Mouse (Mus musculus): ENCODE measurements at regions not wholly inside any gene's neighbourhood (a gene's known extent, or its start where the extent isn't known, plus 50 kb on each side); places are given as distances from the start of the nearest gene placed in this dataset.

DNA sequence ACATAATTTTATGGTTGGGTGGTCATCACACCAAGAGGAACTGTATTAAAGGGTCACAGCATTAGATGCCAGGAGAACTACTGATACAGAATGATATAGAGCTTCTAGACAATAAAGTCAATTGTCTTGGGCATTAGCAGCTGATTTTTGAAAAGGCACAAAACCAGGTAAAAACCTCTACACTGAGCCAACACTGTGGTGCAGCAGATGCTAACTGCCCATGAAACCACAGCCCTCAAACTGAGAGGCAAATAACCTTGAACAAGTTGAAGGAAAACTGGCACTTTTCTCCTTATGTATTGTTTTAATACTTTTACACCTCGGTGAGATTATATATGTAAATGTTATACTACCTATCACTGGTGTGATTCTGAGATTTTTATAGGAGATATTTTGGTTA is 195.9 kb upstream of the Vegfc start:
- H3K27ac ChIP-seq = no peak overlapping the region
- no peaks in the 10 kb centered on the region for H3K9me3 ChIP-seq
- no peak for ATAC-seq (replicated peaks)
- WGBS = 76% methylated on average over 1 of the region's 1 CpGs
- no peak overlapping the region for H3K9ac ChIP-seq
- no peaks in the 10 kb centered on the region for H3K27me3 ChIP-seq (replicated peaks)
- H3K4me3 ChIP-seq = no peak overlapping the region
- no peak overlapping the region for H3K4me2 ChIP-seq
- no peaks in the 10 kb centered on the region for H3K4me1 ChIP-seq
- no peaks in the 10 kb centered on the region for H3K36me3 ChIP-seq (replicated peaks)

DNA sequence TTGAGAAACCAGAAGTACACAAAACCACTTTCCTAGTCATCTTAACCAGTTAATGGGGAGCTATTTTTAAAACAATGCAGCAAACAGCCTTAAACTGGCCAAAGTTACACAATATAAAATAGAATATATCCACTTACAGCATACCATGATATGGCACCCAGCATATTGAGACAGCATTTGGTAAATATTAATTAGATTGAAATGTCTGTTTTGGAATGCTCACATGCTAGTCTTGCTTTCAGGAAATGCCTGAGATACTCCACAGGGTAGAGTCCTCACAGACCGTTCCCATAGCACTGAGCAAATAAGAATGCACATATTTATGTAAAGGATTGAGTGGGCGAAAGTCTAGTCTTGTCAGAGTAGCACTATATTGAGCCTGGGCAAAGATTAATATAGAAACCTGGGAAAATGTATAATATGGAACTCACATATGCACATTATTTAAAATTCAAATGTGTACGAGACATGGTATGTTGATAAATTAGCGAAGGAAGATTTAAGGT is 185.1 kb upstream of the Vegfc start:
- Histone ChIP-seq H3K4me2 (no peak overlapping the region), H3K4me1 (no peaks in the 10 kb centered on the region), H3K9me3 (no peaks in the 10 kb centered on the region), H3K36me3 (replicated peaks) (no peaks in the 10 kb centered on the region), H3K4me3 (no peak overlapping the region), H3K9ac (no peak overlapping the region), H3K27me3 (replicated peaks) (no peaks in the 10 kb centered on the region), H3K27ac (no peak overlapping the region)
- ATAC-seq (replicated peaks) = no peak
- WGBS = 80% methylated on average over 4 of the region's 4 CpGs

DNA sequence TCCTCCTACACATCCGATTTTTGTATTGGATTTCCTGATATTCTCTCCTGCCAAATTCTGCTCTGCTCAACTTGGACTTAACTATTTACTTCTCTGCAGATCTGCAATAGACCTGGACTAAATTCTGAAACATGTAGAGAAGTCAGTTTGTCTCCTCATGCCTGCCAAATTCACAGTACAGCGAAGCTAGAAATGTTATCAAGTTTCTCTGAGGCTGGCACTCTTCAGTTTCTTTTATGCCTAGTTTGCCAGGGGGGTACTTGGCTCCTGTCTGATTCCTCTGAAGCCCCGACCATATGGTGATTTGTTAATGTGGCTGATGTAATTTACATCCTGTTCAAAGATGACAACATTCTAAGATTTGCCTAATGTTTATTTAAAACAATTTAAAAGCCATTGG is 184.6 kb upstream of the Vegfc start:
- no peaks in the 10 kb centered on the region for H3K4me1 ChIP-seq
- no peaks in the 10 kb centered on the region for H3K9me3 ChIP-seq
- H3K4me2 ChIP-seq = no peak overlapping the region
- no peak overlapping the region for H3K4me3 ChIP-seq
- H3K9ac ChIP-seq = no peak overlapping the region
- no peaks in the 10 kb centered on the region for H3K36me3 ChIP-seq (replicated peaks)
- 70% methylated on average over 3 of the region's 3 CpGs for WGBS
- H3K27ac ChIP-seq = no peak overlapping the region
- no peaks in the 10 kb centered on the region for H3K27me3 ChIP-seq (replicated peaks)
- no peak for ATAC-seq (replicated peaks)

DNA sequence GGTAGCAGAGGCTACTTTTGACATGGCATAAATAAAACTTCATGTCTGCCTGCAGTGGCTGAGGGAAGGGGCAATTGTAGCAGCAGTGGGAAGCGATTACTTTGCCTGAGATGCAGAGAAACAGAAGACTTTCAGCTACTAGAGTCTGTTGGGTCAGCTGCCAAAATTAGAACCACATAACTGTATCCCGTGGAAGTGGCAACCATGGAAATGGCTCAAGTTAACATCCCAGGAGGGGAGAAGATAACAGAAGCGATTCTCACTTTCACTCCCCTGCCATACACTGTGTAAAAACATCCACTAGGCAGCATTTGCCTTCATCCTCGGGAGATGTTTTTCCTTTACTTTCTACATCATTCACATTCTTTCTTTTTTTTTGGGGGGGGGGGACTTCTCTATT is 155.1 kb upstream of the Vegfc start:
- H3K4me3 ChIP-seq = no peak overlapping the region
- no peak overlapping the region for H3K9ac ChIP-seq
- no peak for ATAC-seq (replicated peaks)
- no peak overlapping the region for H3K4me2 ChIP-seq
- H3K27me3 ChIP-seq (replicated peaks) = no peaks in the 10 kb centered on the region
- no peak overlapping the region for H3K27ac ChIP-seq
- H3K36me3 ChIP-seq (replicated peaks) = no peaks in the 10 kb centered on the region
- 83% methylated on average over 4 of the region's 4 CpGs for WGBS
- no peaks in the 10 kb centered on the region for H3K4me1 ChIP-seq
- no peaks in the 10 kb centered on the region for H3K9me3 ChIP-seq

DNA sequence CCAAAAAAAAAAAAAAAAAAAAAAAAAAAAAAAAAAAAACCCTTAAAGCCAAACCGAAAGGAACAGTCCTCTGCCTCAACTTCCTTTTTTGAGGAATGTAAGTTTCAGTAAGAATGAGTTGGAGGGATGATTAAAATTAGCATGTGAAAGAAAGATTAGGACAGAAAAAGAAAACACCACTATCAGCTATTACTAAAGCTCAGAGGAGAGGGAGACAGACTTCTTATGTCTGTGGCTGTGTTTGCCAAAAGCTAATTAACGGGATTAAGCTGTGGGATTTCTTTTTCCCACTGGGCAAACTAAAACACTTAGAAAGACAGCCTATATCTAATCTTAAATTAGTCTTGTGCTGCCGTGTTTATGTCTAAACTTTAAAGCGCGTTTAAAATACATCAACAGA is 146.7 kb upstream of the Vegfc start:
- WGBS = 21% methylated on average over 5 of the region's 5 CpGs
- Histone ChIP-seq H3K36me3 (replicated peaks) (no peaks in the 10 kb centered on the region), H3K27me3 (replicated peaks) (no peaks in the 10 kb centered on the region), H3K4me3 (no peak overlapping the region), H3K27ac (no peak overlapping the region), H3K9me3 (no peaks in the 10 kb centered on the region), H3K4me1 (no peaks in the 10 kb centered on the region), H3K4me2 (no peak overlapping the region), H3K9ac (no peak overlapping the region)
- no peak for ATAC-seq (replicated peaks)

DNA sequence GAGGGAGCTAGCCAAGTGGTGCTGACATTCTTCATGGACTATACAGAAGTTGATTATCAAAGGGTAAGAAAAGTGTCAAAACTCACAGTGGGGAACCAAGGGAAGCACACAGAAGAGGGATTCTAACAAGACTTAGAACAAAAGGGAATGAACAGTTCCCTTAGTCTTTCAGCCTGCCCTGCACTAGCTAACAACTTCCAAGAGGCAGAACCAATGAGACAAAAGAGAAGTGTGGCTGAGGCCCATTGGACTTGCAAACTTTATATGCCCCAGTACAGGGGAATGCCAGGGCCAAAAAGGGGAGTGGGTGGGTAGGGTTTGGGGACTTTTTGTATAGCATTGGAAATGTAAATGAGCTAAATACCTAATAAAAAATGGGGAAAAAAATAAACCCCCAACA is 139.0 kb upstream of the Vegfc start:
- Histone ChIP-seq H3K9me3 (no peaks in the 10 kb centered on the region), H3K27ac (no peak overlapping the region), H3K9ac (no peak overlapping the region), H3K4me3 (no peak overlapping the region), H3K4me1 (no peaks in the 10 kb centered on the region), H3K4me2 (no peak overlapping the region), H3K36me3 (replicated peaks) (no peaks in the 10 kb centered on the region), H3K27me3 (replicated peaks) (no peaks in the 10 kb centered on the region)
- no peak for ATAC-seq (replicated peaks)

DNA sequence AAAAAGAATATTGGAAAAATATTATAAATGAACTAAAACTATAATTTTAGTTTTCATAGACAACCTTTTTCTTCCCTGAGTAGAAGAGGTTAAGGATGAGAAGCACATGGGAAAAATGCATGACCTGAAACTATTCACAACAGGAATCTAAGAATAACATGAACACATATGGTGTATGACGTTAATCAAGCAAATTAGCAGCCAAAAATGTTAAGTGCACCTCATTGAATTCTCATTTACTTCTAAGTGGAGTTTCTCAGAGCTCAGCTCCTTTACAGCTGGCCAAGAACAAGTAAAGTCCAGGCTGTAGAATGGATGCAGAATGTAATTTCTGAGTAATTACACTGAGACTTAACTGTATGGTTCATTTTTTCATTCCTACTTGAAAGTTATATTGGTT is 137.9 kb upstream of the Vegfc start:
- ATAC-seq (replicated peaks) = no peak

DNA sequence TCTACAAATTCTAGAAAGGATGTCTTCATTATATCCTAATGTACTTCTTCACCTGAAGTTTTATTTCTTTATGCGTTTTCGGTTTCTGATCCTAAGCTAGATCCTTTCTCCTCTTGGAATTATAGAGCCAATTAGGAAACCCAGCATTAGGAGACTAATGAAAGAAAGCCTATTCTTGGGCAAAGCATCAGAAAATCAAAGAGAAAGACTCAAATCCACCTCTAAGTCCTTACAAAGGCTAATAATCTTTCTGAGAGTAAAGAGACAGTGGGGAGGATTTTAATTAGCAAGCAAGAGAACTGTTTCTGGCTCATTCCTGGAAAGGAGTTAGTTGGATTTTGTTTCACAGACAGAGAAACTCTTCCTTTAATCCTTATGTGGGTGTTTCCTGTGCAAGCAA is 136.3 kb upstream of the Vegfc start:
- H3K9ac ChIP-seq = no peak overlapping the region
- H3K27ac ChIP-seq = no peak overlapping the region
- no peak overlapping the region for H3K4me2 ChIP-seq
- 42% methylated on average over 2 of the region's 2 CpGs for WGBS
- ATAC-seq (replicated peaks) = no peak
- H3K27me3 ChIP-seq (replicated peaks) = no peaks in the 10 kb centered on the region
- H3K4me3 ChIP-seq = no peak overlapping the region
- no peaks in the 10 kb centered on the region for H3K36me3 ChIP-seq (replicated peaks)
- H3K4me1 ChIP-seq = no peaks in the 10 kb centered on the region
- no peaks in the 10 kb centered on the region for H3K9me3 ChIP-seq

More for the DNA sequence above, 137.9 kb upstream of the Vegfc start:
- Histone ChIP-seq H3K4me1 (no peaks in the 10 kb centered on the region), H3K27ac (no peak overlapping the region), H3K9me3 (no peaks in the 10 kb centered on the region), H3K36me3 (replicated peaks) (no peaks in the 10 kb centered on the region), H3K9ac (no peak overlapping the region), H3K4me2 (no peak overlapping the region), H3K27me3 (replicated peaks) (no peaks in the 10 kb centered on the region), H3K4me3 (no peak overlapping the region)
- WGBS = 77% methylated on average over 1 of the region's 1 CpGs

DNA sequence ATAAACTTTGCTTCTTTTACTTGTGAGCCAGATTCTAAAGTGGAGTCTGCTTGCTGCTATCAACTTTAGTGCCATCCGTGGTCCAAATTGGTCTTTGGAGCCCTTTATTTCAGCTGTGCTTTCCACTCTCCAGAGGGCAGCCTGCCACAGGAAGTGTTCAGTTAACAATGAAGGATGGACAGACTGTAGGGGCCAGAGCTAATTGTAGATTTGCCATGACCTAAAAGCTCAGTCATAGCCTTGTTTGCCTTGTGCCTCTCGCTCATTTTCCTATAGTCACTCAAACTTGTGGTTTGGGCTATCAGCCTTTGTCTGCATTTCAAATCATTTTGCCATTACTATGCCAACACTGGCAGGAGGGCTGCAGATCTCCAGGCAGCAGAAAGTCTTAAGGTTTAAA is 131.8 kb upstream of the Vegfc start:
- Histone ChIP-seq H3K27me3 (replicated peaks) (no peaks in the 10 kb centered on the region), H3K36me3 (replicated peaks) (no peaks in the 10 kb centered on the region), H3K4me2 (no peak overlapping the region), H3K9me3 (no peaks in the 10 kb centered on the region), H3K9ac (no peak overlapping the region), H3K4me3 (no peak overlapping the region), H3K27ac (no peak overlapping the region), H3K4me1 (no peaks in the 10 kb centered on the region)
- 40% methylated on average over 2 of the region's 2 CpGs for WGBS
- ATAC-seq (replicated peaks) = no peak

DNA sequence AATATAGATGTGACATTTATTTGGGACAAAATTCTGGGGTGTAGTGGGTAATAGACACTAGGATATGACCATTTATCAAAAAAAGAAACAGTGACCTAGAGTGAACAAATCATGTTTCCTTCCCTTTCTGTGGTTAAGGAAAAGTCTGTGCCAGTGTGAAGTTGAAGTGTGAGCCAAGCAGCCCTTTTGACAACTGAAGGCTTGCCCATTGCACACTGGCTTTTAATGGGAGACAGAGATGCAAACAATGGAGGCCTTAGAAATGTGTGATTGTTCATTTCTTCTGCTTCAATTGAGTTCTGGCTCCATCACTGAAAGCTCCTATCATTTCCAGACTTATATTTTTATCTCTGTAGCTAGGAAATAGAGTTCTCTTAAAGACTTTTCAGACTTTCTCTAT is 130.0 kb upstream of the Vegfc start:
- no peak for ATAC-seq (replicated peaks)
- H3K9me3 ChIP-seq = no peaks in the 10 kb centered on the region
- H3K4me3 ChIP-seq = no peak overlapping the region
- H3K27ac ChIP-seq = no peak overlapping the region
- H3K9ac ChIP-seq = no peak overlapping the region
- H3K4me1 ChIP-seq = no peaks in the 10 kb centered on the region
- H3K4me2 ChIP-seq = no peak overlapping the region
- no peaks in the 10 kb centered on the region for H3K36me3 ChIP-seq (replicated peaks)
- no peaks in the 10 kb centered on the region for H3K27me3 ChIP-seq (replicated peaks)

DNA sequence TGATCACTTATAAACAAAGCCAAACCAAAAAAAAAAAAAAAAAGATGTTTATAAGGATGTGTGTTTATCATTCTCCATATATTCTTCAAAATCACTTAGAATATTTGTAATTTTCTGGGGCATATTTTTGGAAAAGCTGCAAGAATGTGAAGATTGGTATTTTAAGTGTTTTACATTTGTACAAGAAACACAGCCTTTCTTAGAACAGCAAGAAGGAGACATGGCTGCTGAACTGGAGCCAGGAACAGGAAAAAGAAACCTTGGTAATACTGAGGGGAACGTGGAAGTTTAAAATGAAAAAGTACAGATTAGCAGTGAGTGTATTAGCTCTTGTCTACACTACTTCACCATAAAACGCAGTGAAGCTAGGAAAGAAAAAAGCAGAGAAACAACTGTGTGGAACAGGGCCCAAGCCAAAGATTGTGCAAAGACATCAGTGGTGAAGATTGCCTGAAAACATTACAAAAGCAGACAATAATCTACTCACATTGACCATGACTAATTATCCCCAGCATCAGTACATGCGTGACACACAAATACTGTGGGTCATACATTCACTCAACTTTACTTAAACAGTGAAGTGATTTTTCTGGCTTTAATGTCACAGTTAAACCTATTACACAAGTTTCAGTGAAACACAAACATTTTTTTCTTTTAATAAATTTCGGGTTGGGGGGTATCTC is 122.8 kb upstream of the Vegfc start:
- Histone ChIP-seq H3K4me3 (no peak overlapping the region), H3K9me3 (no peaks in the 10 kb centered on the region), H3K27ac (no peak overlapping the region), H3K4me2 (no peak overlapping the region), H3K4me1 (no peaks in the 10 kb centered on the region), H3K9ac (no peak overlapping the region), H3K36me3 (replicated peaks) (no peaks in the 10 kb centered on the region), H3K27me3 (replicated peaks) (no peaks in the 10 kb centered on the region)
- ATAC-seq (replicated peaks) = no peak
- 63% methylated on average over 4 of the region's 4 CpGs for WGBS

DNA sequence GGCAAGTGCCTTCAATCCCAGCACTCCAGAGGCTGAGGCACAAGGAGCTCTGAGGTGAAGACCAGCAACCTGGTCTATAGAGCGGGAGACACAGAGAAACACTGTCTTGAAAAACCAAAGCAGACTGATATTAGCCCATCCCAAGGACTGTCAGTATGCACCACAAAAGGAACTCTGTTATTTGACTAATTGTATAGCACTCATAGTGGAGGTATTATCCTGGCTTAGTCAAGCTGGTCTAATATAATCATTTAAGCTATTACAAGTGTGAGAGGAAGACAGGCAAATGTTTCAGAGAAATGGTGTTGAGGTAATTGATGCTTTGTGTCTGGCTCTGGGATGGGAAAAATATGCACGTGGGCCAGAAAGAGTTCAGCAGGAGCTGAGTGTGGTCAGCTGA is 121.3 kb upstream of the Vegfc start:
- no peaks in the 10 kb centered on the region for H3K9me3 ChIP-seq
- H3K9ac ChIP-seq = no peak overlapping the region
- no peak for ATAC-seq (replicated peaks)
- no peaks in the 10 kb centered on the region for H3K36me3 ChIP-seq (replicated peaks)
- no peaks in the 10 kb centered on the region for H3K4me1 ChIP-seq
- H3K27ac ChIP-seq = no peak overlapping the region
- no peak overlapping the region for H3K4me2 ChIP-seq
- H3K27me3 ChIP-seq (replicated peaks) = no peaks in the 10 kb centered on the region
- H3K4me3 ChIP-seq = no peak overlapping the region
- WGBS = 53% methylated on average over 2 of the region's 2 CpGs

DNA sequence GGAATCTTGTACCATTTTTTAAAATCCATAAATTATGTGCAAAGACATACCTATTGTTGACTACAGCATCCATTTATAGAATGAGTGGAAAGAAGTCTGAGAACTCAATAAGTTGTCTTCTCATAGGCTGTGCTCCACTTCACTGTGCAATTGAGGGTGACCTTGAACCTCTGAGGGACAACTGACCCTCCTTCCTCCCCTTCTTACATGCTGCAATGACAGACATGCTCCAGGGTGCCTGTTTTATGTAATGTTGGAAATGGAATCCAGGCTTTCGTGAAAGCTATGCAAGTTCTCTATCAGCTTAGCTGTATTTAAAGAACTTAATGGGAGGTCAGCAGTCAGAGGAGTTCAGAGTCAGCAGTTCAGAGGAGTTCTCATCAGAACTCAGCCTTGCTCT is 118.9 kb upstream of the Vegfc start:
- Histone ChIP-seq H3K9me3 (no peaks in the 10 kb centered on the region), H3K27me3 (replicated peaks) (no peaks in the 10 kb centered on the region), H3K4me2 (no peak overlapping the region), H3K36me3 (replicated peaks) (no peaks in the 10 kb centered on the region), H3K9ac (no peak overlapping the region), H3K27ac (no peak overlapping the region), H3K4me3 (no peak overlapping the region), H3K4me1 (no peaks in the 10 kb centered on the region)
- ATAC-seq (replicated peaks) = no peak
- 69% methylated on average over 1 of the region's 1 CpGs for WGBS
